Mouse (Mus musculus): ENCODE data around the gene Palm2. TPM values are rescaled to one million over a fixed set of nuclear protein-coding genes. Genes with fewer than 3 reads are reported as not detected.

The Palm2 gene
- total RNA-seq, 4 experiments from 2014 or later, result 0.17 to 0.79 (median 0.58) TPM; not detected in 1

GRCm38 (mm10) chr4:57697918-57698611 lies 264.0 kb downstream of the Palm2 start:
- no peak for DNase-seq (ENCODE audit: low spot score in 2 of 2)

DNA sequence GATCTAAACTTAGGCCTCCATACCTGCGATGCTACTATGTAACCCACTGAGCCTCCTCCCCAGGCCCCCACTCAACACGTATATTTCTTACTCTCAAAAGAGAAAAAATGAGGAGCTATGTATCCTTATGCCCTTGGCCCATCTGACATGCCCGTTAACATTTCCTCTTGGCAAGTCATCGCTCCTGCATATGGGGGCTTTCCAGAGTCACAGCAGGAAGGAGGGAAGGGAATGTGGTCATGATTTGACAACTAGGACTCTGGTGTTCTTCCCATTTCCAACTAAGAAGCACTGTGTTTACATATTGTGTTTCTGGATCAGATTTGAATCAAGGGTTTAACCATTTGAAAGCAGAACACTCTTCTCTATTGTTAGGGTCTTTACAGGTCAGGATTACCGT lies 267.5 kb downstream of the Palm2 start:
- no peak for DNase-seq (ENCODE audit: low spot score in 2 of 2)

DNA sequence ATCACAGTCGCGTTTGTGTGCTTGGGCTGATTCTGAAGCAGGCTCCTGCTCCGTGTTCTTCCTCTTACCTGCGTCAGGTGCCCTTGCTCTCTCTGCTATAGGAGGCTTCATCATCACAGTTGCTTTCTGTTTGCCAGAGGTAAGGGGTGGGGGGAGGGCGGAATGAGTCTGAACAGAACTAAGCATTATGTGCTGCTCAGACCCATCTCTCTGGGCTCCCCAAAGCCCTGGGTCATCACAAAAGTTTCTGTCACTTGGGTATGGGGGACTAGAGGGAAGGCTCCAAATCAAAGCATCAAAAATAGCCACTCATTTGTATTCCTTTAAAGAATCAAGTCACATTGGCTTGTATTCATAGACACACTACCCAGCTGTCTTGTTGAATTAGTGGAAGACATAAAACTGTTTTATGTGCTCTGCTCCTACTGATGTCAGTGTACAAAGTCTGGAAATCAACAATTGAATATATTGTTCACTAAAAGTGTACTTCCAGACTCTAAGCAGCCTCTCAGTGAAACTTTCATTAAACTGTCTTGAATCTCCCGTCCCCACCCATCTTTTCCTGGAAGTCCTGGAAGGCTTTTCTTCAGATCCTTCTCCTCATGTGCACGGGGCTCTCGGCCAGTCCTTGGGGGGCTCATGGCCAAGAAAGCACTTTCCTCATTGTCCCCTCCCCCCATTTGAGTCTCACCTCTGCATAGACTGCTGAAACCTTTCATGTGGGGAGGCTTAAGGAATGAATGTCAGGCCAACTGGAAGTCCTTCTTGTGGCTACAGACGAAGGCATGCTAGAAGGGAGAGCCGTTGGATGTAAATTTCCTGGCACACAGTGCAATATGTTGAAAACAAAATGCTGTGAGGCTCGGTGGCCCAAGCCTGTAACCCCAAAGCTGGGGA lies 269.8 kb downstream of the Palm2 start:
- no peak for DNase-seq (ENCODE audit: low spot score in 2 of 2)

GRCm38 (mm10) chr4:57704575-57704974 lies 270.5 kb downstream of the Palm2 start:
- DNase-seq (ENCODE audit: low spot score in 2 of 2), result no peak

GRCm38 (mm10) chr4:57715849-57716248 lies 281.8 kb downstream of the Palm2 start:
- no peak for DNase-seq (ENCODE audit: low spot score in 2 of 2)

GRCm38 (mm10) chr4:57716735-57717134 lies 282.7 kb downstream of the Palm2 start:
- DNase-seq (ENCODE audit: low spot score in 2 of 2), result no peak

DNA sequence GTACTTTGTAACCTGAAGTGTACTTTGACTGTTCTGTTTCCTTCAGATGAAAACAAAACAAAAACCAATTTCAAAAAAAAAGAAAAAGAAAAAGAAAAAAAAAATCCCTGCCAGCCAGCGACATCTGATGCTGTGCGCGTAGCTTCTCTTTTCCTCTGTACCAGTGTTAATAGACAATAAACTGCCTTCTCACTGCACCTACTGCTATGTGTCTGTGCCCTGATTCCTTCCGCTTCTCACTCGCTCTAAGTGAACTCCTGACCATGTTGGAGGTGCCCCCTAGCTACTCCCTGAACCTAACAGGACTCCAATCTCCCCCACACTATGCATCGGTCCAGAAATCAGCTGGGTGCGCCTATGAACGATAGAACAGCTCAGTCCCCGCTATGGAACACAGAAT lies 283.3 kb downstream of the Palm2 start, which contains the start of gene Akap2:
TSS of gene Akap2 (plus strand) at position 304 of the 400 bp plus-strand sequence.
- DNase-seq (ENCODE audit: low spot score in 2 of 2), result no peak

DNA sequence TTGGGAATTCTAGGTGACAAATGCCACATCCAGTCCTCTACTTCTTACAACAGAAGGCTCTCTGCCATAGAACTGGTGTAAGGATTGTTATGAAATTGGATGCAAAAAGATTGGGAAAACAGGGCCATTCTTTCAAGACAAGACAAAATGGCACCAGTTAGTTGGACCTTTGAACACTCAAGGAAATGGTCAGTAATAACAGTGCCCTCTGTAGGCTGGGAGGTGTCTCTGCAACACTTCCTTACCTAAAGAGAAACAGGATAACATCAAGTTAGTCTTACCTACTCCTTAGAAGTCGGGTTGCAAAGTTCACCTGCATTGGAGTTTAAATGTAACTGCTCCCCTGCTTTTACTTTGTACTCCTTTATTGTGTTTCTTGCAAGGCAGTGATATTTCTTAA lies 285.3 kb downstream of the Palm2 start:
- no peak for DNase-seq (ENCODE audit: low spot score in 2 of 2)

DNA sequence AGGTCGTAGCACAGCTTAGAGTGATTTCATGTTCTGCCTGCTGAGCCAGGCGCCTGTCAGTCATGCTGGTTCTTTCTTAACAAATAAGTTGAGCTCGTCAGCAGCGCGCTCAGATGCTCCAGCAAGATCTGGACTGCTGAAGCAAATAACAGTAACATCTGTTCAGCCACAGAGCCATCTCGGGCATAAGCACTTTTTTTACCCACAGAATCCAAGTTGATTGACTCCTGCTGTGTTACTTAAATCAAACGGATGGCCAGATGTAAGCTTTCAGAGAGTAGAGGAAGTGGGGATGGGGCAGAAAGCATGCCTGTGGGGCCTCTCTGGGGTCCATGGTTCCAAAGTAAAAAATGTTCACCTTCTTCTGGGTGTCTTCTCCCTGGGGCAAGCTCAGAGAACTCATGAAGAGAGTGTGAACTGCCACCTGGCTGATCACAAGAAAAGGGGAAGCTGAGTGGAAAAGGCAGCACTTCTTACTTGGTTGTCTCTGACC lies 286.9 kb downstream of the Palm2 start:
- DNase-seq (ENCODE audit: low spot score in 2 of 2), result no peak

DNA sequence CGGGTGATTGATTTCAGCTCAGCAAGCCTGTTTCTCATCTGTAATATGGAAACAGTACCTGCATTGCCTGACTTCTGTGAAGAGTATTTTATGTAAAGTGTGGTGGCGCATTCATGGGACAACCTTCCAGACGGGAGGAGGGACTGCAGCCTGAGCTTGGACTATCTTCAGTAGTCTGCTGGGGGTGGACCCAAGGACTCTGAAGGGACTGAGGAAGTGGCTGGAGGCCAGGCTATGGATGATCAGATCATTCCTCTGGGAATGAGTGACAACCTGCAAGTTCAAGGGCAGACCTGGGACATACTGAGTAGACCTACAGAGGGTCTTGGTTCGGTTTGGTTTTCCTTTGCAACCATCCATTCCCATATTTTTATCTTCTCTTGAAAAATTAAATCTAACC lies 288.2 kb downstream of the Palm2 start:
- no peak for DNase-seq (ENCODE audit: low spot score in 2 of 2)

DNA sequence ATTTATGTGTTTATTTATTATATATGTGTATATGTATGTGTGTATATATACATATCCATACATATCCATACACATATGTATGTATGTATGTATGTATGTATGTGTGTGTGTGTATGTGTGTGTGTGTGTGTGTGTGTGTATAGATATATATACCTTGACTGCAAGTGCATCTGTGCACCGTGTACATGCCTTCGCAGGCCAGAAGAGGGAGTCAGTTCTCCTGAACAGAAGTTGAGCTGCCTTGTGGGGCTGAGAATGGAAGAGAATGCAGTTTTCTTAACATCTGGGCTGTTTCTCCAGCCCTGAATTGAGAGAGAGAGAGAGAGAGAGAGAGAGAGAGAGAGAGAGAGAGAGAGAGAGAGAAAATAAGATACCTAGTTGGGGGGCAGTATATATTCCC lies 289.6 kb downstream of the Palm2 start:
- no peak for DNase-seq (ENCODE audit: low spot score in 2 of 2)

GRCm38 (mm10) chr4:57725569-57725968 lies 291.5 kb downstream of the Palm2 start:
- DNase-seq (ENCODE audit: low spot score in 2 of 2), result no peak

DNA sequence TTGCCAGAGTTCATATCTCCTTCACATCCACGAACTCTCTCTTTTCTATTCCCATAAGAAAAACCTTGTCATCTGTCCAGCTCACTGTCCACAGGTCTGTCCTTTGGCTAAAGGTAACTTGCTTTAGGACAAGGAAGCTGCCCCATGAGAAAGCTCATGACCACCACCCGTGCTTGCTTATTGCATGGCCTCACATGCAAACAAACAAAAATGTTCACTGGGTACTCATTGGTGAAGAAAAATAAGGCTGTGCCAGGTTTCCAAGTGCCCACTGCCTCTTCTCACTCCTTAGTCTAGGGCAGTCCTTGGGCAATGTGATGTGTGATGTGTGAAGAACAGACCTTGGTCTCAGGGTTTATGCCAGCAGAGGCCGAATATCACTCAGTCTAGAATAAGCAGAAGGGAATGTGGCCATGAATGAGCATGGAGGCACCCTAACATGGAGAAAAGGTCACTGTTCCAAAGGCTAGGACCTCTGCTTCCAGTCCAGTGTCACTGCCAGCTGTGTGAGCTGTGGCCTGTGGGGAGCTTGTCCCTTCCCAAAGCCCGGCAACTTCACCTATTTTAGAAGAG lies 294.6 kb downstream of the Palm2 start:
- DNase-seq (ENCODE audit: low spot score in 2 of 2), result no peak

GRCm38 (mm10) chr4:57730047-57730446 lies 296.0 kb downstream of the Palm2 start:
- no peak for DNase-seq (ENCODE audit: low spot score in 2 of 2)

- DNase-seq (ENCODE audit: low spot score in 2 of 2), result no peak
Observed at GRCm38 (mm10) chr4:57730801-57731598, 297.0 kb downstream of the Palm2 start.

DNA sequence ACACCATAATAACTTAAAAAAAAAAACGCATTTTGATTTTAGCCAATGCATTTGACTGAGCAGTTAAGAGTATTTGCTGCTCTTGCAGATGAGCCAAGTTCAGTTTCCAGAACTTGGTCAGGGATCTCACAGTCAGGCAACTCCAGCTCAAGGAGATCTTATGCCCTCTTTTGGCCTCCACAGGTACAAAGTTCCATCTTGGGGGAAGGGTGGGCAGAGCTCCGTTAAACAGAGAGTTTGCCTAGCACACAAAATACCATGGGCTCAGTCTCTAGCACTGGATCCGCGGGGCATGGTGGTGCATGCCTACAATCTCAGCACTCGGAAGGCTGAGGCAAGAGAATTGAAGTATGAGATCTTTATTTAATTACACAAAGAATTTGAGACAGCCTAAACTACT lies 298.3 kb downstream of the Palm2 start:
- DNase-seq (ENCODE audit: low spot score in 2 of 2), result no peak

- no peak for DNase-seq (ENCODE audit: low spot score in 2 of 2)
Observed at GRCm38 (mm10) chr4:57733445-57733844, 299.4 kb downstream of the Palm2 start.

GRCm38 (mm10) chr4:57735426-57735825 lies 301.4 kb downstream of the Palm2 start:
- no peak for DNase-seq (ENCODE audit: low spot score in 2 of 2)

GRCm38 (mm10) chr4:57738856-57739552 lies 305.0 kb downstream of the Palm2 start:
- no peak for DNase-seq (ENCODE audit: low spot score in 2 of 2)

GRCm38 (mm10) chr4:57743325-57743929 lies 309.4 kb downstream of the Palm2 start:
- no peak for DNase-seq (ENCODE audit: low spot score in 2 of 2)

All from gastrocnemius, adult 8-10 months (tissue).